9 mouse cellular contexts compared by ENCODE assay signal in genomic region chr3:131812968-131813367, GRCm38 (mm10).
A peak's percentile ranks its signal among the peaks of the same experiment; 100 is the strongest.
DNase-seq lines count a peak whose midpoint lies in the region; ATAC-seq and TF ChIP-seq lines count a peak whose summit lies in the region.
"Had no signal": no experiment of that assay in that cellular context is flagged by ENCODE, and none has a peak within 500 bp of the region (broad histone marks: within the 10 kb centered on the region; RNA-seq: fewer than 3 reads in every experiment).

No protein-coding gene starts in this region.

- DNase-seq in adrenal gland, postnatal 14 days: peak; percentile 7
- DNase-seq in adrenal gland, postnatal 25 days: no peak
- peak; percentile 58 for DNase-seq in kidney, adult 2 months
- DNase-seq in 3T3-L1 (ENCODE audit: low read depth, low spot score) (peak; percentile 61), liver (no peak)
- DNase-seq in forelimb bud, embryonic 11.5 days (ENCODE audit: low read depth, low spot score): peak; percentile 27
- no peak for DNase-seq in urinary bladder, adult 2 months (ENCODE audit: low spot score)

- H3K4me3 ChIP-seq in kidney, adult 2 months (ENCODE audit: insufficient read depth, low read depth, low read length): no peak overlapping the region
- H3K4me3 ChIP-seq in kidney, embryonic 15.5 days (replicated peaks): no peak overlapping the region
- H3K4me3 ChIP-seq: neural tube, embryonic 12.5 days had no signal

- H3K9ac ChIP-seq in kidney, embryonic 15.5 days: no peak overlapping the region
- H3K9ac ChIP-seq: neural tube, embryonic 12.5 days had no signal

- no peaks in the 10 kb centered on the region for H3K27me3 ChIP-seq in kidney, adult 2 months (replicated peaks; ENCODE audit: control insufficient read depth, insufficient read depth, low read length)
- H3K27me3 ChIP-seq in kidney, embryonic 15.5 days: no peaks in the 10 kb centered on the region
- H3K27me3 ChIP-seq: neural tube, embryonic 12.5 days had no signal

- whole genome bisulfite sequencing in kidney, adult 2 months: 41% methylated on average over 6 of the region's 6 CpGs
- 53% methylated on average over 6 of the region's 6 CpGs for WGBS in kidney, embryonic 15.5 days

- no peaks in the 10 kb centered on the region for H3K4me1 ChIP-seq in kidney, adult 2 months (ENCODE audit: control insufficient read depth, insufficient read depth, low read length)
- H3K4me1 ChIP-seq in kidney, embryonic 15.5 days: no peaks in the 10 kb centered on the region
- H3K4me1 ChIP-seq: neural tube, embryonic 12.5 days had no signal

- no peaks in the 10 kb centered on the region for H3K9me3 ChIP-seq in kidney, embryonic 15.5 days (replicated peaks)
- H3K9me3 ChIP-seq: neural tube, embryonic 12.5 days had no signal

- H3K4me2 ChIP-seq in kidney, embryonic 15.5 days: no peak overlapping the region
- H3K4me2 ChIP-seq: neural tube, embryonic 12.5 days had no signal

- no peak for TF ChIP-seq POLR2A in kidney, adult 2 months (IDR thresholded peaks at IDR 0.05; ENCODE audit: low read depth, low read length)

- ATAC-seq in kidney, embryonic 15.5 days (replicated peaks; ENCODE audit: low FRiP score): no peak

- H3K36me3 ChIP-seq in kidney, adult 2 months (ENCODE audit: control insufficient read depth, insufficient read depth, low read length): no peaks in the 10 kb centered on the region
- H3K36me3 ChIP-seq in kidney, embryonic 15.5 days: no peaks in the 10 kb centered on the region
- H3K36me3 ChIP-seq: neural tube, embryonic 12.5 days had no signal

- TF ChIP-seq CTCF in kidney, adult 2 months (conservative IDR thresholded peaks at IDR 0.05; ENCODE audit: insufficient read depth, insufficient read length, low read depth, low read length): no peak

- no peak overlapping the region for H3K27ac ChIP-seq in kidney, adult 2 months (ENCODE audit: insufficient read depth, low read depth, low read length)
- H3K27ac ChIP-seq in kidney, embryonic 15.5 days: no peak overlapping the region
- H3K27ac ChIP-seq: neural tube, embryonic 12.5 days had no signal

Comparison
In these comparisons a context has a peak if more than half of its experiments do, and no peak if none do; other contexts are left out.
1. DNase-seq: peak in adrenal gland, postnatal 14 days (single experiment), kidney, adult 2 months (single experiment), 3T3-L1 (single experiment) and forelimb bud, embryonic 11.5 days (single experiment); none in adrenal gland, postnatal 25 days (single experiment), liver (single experiment) and urinary bladder, adult 2 months (single experiment).